Mouse (Mus musculus) lung, embryonic 16.5 days (tissue): ENCODE results near the gene 3110040M04Rik. TPM values are rescaled to one million over a fixed set of nuclear protein-coding genes. Genes with fewer than 3 reads are reported as not detected.
"Not testable (repeated sequence)": the region's sequence is repeated elsewhere in the genome, so short reads cannot be mapped to it uniquely, and the experiment has no call there.

Source experiments
- ATAC-seq: fragments of 200-750 bp; cut with Nextera tagmentation; 2 replicates; pipeline ENCODE4 v1.8.0; 2017; ENCODE audit warnings: low read depth, mild to moderate bottlenecking, moderate library complexity
- H3K27ac ChIP-seq: fragments of 300-500 bp; sonication (generic); 2 replicates; pipeline ENCODE4 v1.5.1; 2014; ENCODE audit warnings: mild to moderate bottlenecking, control low read depth, low read length
- H3K27me3 ChIP-seq: fragments of 300-500 bp; sonication (generic); 2 replicates; pipeline ENCODE4 v1.6.1; 2014; ENCODE audit warnings: low read depth, low read length, mixed read lengths; ENCODE audit not compliant: control insufficient read depth, insufficient read depth
- H3K36me3 ChIP-seq: fragments of 300-500 bp; sonication (generic); 2 replicates; pipeline ENCODE4 v1.6.1; 2014; ENCODE audit warnings: low read length; ENCODE audit not compliant: control insufficient read depth, insufficient read depth
- H3K4me1 ChIP-seq: fragments of 300-500 bp; sonication (generic); replicated peaks from 2 replicates; pipeline ENCODE4 v1.6.1; 2014; ENCODE audit warnings: low read length, mixed read lengths; ENCODE audit not compliant: control insufficient read depth, insufficient read depth
- H3K4me2 ChIP-seq: fragments of 300-500 bp; sonication (generic); 2 replicates; pipeline ENCODE4 v1.6.1; 2014; ENCODE audit warnings: low read depth, low read length, control low read depth
- H3K4me3 ChIP-seq: fragments of 300-500 bp; sonication (generic); 2 replicates; pipeline ENCODE4 v1.5.1; 2014; ENCODE audit warnings: mild to moderate bottlenecking, low read length, control low read depth
- H3K9ac ChIP-seq: fragments of 300-500 bp; sonication (generic); 2 replicates; pipeline ENCODE4 v1.6.1; 2014; ENCODE audit warnings: low read length, control low read depth
- H3K9me3 ChIP-seq: fragments of 300-500 bp; sonication (generic); 2 replicates; pipeline ENCODE4 v1.6.1; 2016; ENCODE audit warnings: low read length; ENCODE audit not compliant: control insufficient read depth
- WGBS: fragments of 180-500 bp; shearing (Covaris S2); extraction: QIAGEN DNeasy Blood & Tissue Kit; methylation state at CpG from one replicate; pipeline ENCODE4 v1.1.7; 2014; 5-methylcytosine and 5-hydroxymethylcytosine counted together
- polyA plus RNA-seq: library from polyadenylated mRNA; unstranded; fragments of >200 nt; fragmentation: Nextera tagmentation; extraction: Ambion mirVana; gene quantifications from 2 replicates; pipeline ENCODE4 v1.2.1, GENCODE M21; 2015

The 3110040M04Rik gene
- polyA plus RNA-seq, 1 experiment from 2014 or later: not detected

DNA sequence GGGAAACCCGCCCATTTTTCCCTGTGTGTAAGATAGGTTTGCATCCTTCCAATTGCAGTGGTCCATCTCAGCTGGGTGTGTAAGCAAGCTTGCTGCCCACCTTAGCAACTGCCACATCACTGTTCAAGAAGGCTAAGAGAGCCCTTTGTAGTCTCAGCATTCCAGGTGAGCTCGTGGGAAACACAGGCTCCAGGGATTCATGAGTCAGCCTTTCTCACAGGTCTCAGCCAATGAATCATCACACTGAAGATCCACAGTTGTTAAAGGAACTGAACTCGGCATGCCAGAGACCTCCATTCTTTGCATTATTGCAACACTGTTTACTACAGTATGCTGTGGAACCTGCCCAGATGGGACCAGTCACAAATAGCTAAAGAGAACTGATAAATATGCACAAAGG lies 35.3 kb upstream of the 3110040M04Rik start:
- Histone ChIP-seq H3K4me3 (no peak overlapping the region), H3K9me3 (no peaks in the 10 kb centered on the region), H3K27ac (no peak overlapping the region), H3K9ac (no peak overlapping the region), H3K27me3 (no peaks in the 10 kb centered on the region), H3K36me3 (no peaks in the 10 kb centered on the region), H3K4me1 (no peaks in the 10 kb centered on the region), H3K4me2 (no peak overlapping the region)
- 59% methylated on average over 3 of the region's 3 CpGs for WGBS
- ATAC-seq: no peak

DNA sequence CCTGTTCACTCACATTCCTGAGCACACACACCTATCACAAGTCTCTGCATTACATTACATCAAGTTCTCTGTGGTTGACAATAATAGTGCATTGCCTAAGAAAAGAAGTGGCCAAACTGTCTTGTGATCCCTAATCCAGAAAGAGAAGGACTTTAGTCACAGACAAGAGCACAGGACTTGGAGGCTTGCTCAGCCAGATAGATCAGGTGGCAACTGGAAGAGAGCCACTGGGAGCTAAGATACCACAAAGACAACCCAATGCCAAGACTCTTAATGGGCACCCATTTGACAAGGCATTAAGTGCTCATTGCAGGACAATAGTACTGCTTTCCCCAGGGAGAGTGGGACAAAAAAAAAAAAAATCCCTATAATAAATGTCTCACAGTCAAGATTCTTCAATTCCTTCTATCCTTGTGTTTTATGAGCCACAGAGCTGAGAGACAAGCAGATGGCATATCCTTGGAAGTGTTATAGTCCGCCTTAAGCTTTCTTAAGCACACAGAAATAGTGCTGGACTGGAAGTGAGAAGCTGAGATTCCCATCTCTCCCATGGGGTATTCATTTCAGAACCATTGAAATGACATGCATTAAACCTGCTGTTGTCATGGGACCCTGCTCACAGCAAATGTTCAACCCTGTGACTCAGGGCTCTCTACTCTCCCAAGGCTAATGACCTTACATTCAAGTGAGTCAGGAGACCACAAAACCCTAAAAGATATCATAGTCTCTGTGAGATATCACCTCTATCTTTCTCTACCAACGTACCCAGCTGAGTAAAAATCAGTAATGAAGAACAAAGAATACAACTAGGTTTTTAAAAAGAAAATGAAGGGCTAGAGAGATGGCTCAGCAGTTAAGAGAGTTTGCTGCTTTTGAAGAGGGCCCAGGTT lies 32.1 kb upstream of the 3110040M04Rik start:
- H3K36me3 ChIP-seq: no peaks in the 10 kb centered on the region
- no peaks in the 10 kb centered on the region for H3K27me3 ChIP-seq
- no peak overlapping the region for H3K4me2 ChIP-seq
- no peak overlapping the region for H3K27ac ChIP-seq
- no peaks in the 10 kb centered on the region for H3K9me3 ChIP-seq
- no peak overlapping the region for H3K4me3 ChIP-seq
- H3K9ac ChIP-seq: no peak overlapping the region
- no peak for ATAC-seq
- H3K4me1 ChIP-seq: no peaks in the 10 kb centered on the region
- WGBS: 71% methylated on average over 2 of the region's 2 CpGs

DNA sequence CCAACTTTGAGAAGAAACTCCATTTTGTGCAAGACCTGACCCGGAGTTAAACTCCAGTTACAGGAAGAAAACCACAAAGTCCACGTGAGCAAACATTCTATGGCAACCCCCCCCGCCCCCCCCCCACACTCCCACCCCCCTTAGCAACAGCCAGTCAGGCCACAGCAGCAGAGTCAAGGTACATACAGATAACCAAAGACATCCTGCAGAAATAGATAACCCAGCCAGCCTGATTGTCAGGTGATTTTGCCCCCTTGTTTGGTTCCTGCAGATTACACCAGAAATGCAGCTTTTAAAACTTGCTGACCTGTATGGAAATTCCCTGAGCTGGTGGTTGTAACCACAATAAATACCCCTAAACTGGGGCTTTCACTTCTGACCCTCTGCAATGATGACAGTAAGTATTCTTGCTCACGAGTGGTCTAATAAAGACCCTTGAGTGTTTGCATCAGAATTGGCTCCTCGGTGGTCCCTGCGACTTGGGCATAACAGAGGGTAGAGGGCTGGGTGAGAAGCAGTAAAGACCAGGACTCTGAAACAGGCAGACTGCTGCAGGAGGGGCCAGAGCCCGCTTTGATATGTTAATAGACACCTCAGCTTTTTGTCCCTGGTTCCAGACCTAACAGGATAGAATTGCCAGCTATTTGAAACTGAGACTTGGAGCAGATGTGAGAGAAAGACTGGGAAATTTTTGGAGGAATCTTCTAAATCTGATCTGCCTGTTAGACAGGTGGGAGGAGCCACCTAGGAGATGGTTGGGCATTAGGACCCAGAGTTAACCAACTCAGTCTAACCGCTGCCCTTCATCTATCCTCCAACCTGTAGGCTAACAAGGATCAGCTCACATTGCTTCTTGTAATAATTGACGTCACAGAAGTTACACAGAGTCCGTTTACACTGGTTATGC lies 26.6 kb upstream of the 3110040M04Rik start:
- no peak overlapping the region for H3K9ac ChIP-seq
- peak; percentile 52 for ATAC-seq
- H3K27me3 ChIP-seq: no peaks in the 10 kb centered on the region
- WGBS: 12% methylated on average over 10 of the region's 10 CpGs
- no peaks in the 10 kb centered on the region for H3K9me3 ChIP-seq
- no peak overlapping the region for H3K27ac ChIP-seq
- H3K4me1 ChIP-seq: no peaks in the 10 kb centered on the region
- H3K4me3 ChIP-seq: peak overlapping the region; percentile 30; the same call in 1 of the 2 replicates
- H3K4me2 ChIP-seq: peak overlapping the region; percentile 51
- no peaks in the 10 kb centered on the region for H3K36me3 ChIP-seq

DNA sequence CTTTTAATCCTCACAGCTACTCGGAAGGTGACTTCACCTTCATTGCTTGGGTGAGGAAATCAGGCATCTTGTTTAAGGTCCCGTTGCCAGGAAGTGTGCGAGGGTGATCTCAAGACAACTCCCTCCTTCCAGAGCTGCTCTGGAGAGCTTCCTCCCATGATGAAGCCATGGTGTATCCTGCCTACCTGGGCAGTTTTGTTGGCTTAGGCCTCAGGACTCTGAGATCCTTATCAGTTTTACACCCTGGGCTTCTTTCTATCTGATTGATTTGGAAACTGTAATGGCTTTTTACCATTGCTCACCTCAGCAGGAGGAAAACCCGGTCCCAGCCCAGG lies 26.0 kb upstream of the 3110040M04Rik start:
- Histone ChIP-seq H3K36me3 (no peaks in the 10 kb centered on the region), H3K27ac (no peak overlapping the region), H3K4me2 (peak overlapping the region; percentile 51), H3K4me3 (peak overlapping the region; percentile 30; the same call in 1 of the 2 replicates), H3K27me3 (no peaks in the 10 kb centered on the region), H3K9me3 (no peaks in the 10 kb centered on the region), H3K4me1 (no peaks in the 10 kb centered on the region), H3K9ac (no peak overlapping the region)
- ATAC-seq: no peak
- 9% methylated on average over 4 of the region's 4 CpGs for WGBS

DNA sequence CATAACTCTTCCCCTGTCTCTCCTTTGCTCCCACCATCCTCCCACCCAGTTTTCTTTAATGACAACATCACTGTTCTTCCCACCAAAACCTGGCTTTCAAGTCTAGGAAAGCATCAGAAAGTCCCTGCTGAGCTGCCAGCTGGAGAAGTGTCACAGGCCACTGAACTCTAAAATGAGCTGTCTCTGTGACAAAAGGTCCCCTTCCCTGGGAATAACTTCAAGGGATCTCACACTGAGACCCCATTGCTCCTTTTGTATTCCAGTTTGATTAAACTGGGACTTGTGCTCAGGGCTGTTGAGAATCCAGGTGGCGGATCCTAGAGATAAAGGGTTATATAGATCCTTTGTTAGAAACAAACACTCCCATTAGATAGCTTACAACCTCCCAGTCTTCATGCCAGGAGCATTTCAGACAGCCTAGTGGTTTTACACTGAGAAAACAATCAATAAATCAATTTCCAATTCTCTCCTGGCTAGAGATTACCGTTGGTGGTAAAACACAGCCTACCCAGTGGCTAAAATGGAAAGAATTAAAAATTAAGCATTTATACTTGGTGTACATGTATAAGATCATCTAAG lies 25.3 kb upstream of the 3110040M04Rik start:
- H3K4me2 ChIP-seq: no peak overlapping the region
- no peak overlapping the region for H3K9ac ChIP-seq
- no peak overlapping the region for H3K27ac ChIP-seq
- no peaks in the 10 kb centered on the region for H3K36me3 ChIP-seq
- 62% methylated on average over 2 of the region's 2 CpGs for WGBS
- no peak for ATAC-seq
- H3K27me3 ChIP-seq: no peaks in the 10 kb centered on the region
- no peaks in the 10 kb centered on the region for H3K4me1 ChIP-seq
- H3K9me3 ChIP-seq: no peaks in the 10 kb centered on the region
- no peak overlapping the region for H3K4me3 ChIP-seq

DNA sequence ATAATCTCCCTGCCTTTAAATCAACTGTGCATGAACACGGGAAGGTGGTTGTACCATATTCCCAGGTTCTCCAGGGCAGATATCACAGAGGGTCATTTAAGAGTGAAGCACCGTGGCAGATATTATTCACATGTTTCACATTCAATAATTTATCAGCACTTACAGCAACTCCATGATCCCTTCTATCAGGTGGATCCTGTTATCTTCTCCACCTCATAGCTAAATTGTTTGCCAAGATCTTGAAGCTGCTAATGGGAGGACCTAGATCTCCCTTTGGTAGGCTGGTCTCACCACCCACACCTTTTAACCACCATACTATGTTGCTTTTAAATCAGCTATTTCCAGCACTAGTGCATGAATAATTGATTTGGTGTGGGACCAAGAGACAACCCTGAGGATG lies 23.8 kb upstream of the 3110040M04Rik start:
- no peak for ATAC-seq
- no peak overlapping the region for H3K27ac ChIP-seq
- no peaks in the 10 kb centered on the region for H3K4me1 ChIP-seq
- H3K36me3 ChIP-seq: no peaks in the 10 kb centered on the region
- H3K9me3 ChIP-seq: no peaks in the 10 kb centered on the region
- 71% methylated on average over 2 of the region's 2 CpGs for WGBS
- no peak overlapping the region for H3K4me3 ChIP-seq
- no peaks in the 10 kb centered on the region for H3K27me3 ChIP-seq
- H3K9ac ChIP-seq: no peak overlapping the region
- H3K4me2 ChIP-seq: no peak overlapping the region

DNA sequence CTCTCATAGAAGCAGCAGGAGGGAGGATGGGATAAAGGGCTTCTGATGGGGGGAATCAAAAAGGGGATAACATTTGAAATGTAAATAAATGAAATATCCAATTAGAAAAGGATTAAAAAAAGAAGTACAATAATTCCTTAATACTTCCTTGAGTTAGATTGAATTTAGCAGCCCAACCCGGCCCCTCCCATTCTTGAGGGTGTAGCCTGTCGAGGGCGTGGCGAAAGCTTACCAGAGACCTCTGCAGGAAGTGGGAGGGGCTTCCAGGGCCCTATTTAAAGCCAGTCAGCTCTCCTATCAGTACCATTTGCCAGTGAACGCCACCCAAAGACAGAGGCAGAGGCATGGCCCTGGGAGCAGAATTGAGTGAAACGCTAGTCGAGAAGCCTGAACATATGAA lies 21.7 kb upstream of the 3110040M04Rik start, which contains the start of gene Gm47985:
Gene Gm47985 (plus strand): TSS at position 272 of the 400 bp plus-strand sequence.
- ATAC-seq, H3K4me1 ChIP-seq: not testable (repeated sequence)
- WGBS: no CpG with 5 or more reads among the region's 7 CpGs

DNA sequence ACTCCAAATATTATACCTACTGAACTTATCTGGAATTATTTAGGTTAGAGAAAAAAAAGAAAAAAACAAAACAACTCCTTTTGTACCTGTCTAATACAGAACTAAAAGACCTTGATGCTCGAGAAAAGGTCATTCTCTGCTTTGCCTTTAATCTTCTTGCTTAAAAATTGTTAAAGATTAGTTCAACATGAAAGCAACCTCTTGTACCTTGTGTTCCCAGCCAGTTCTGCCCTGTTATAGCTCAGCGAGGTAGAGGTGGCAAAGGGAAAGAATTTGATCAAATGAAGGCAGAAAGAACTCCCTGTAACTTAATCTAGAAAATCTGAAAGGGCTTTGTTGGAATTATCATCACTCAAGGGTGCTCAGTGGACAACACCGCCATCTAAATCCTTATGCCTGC lies 17.7 kb upstream of the 3110040M04Rik start:
- not testable (repeated sequence) for H3K27ac ChIP-seq, ATAC-seq, H3K9me3 ChIP-seq, H3K27me3 ChIP-seq, H3K36me3 ChIP-seq, H3K4me3 ChIP-seq, H3K4me1 ChIP-seq, H3K9ac ChIP-seq, H3K4me2 ChIP-seq
- 62% methylated on average over 3 of the region's 3 CpGs for WGBS

More for the DNA sequence above, 21.7 kb upstream of the 3110040M04Rik start, which contains the start of gene Gm47985:
- not testable (repeated sequence) for H3K4me2 ChIP-seq, H3K9ac ChIP-seq, H3K4me3 ChIP-seq, H3K27ac ChIP-seq, H3K27me3 ChIP-seq, H3K9me3 ChIP-seq, H3K36me3 ChIP-seq

DNA sequence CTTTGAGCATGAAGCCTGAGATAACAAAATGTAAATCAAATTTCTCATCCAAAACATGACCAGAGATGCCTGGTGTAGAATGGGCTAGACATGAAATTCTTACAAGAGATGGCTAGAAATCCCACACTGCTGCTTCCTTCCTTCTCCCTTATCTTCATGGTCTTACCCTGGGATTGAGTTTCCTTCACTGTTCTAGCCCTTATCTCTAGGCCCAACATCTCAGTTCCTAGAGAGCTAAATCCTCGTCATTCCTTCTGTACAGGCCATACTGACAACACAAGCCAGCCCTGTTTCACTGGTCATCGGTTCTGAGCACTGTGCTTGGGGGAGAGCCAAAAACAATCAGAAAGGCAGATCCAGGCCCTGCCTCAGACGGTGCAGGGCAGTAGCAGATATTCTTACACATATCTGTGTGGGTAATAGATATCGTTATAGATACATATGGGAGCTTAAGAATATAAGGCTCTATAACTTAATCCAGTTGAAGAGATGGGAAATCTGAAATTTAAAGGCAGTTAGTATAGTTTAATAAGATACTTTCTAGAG lies 17.0 kb upstream of the 3110040M04Rik start:
- not testable (repeated sequence) for H3K4me3 ChIP-seq, ATAC-seq, H3K27ac ChIP-seq, H3K9me3 ChIP-seq, H3K36me3 ChIP-seq, H3K27me3 ChIP-seq, H3K4me1 ChIP-seq, H3K4me2 ChIP-seq, H3K9ac ChIP-seq
- 71% methylated on average over 4 of the region's 4 CpGs for WGBS
